18 mouse cellular contexts compared by ENCODE assay signal in genomic region chr5:138088366-138088765, GRCm38 (mm10). TPM values are rescaled to one million over a fixed set of nuclear protein-coding genes. Genes with fewer than 3 reads are reported as not detected.
DNase-seq lines count a peak whose midpoint lies in the region; ATAC-seq and TF ChIP-seq lines count a peak whose summit lies in the region.
"Had no signal": no experiment of that assay in that cellular context is flagged by ENCODE, and none has a peak within 500 bp of the region (broad histone marks: within the 10 kb centered on the region; RNA-seq: fewer than 3 reads in every experiment).

No protein-coding gene starts in this region.

- DNase-seq in lung, postnatal 0 days (ENCODE audit: low spot score): peak; percentile 39
- DNase-seq in lung, postnatal 4 days: no peak
- DNase-seq in right cerebral cortex, adult 18-20 months: no peak
- DNase-seq in frontal cortex, adult 2 months (ENCODE audit: extremely low spot score in 1 of 2, low spot score in 1 of 2): no peak
- DNase-seq: adrenal gland, postnatal 25 days; B cell, adult 2 months; cerebellum, adult 8-10 months; gastrocnemius, postnatal 14 days had no signal

- 0 out of 2 replicates have a peak, but pooled peaks cover 7% of the 10 kb centered on the region for H3K36me3 ChIP-seq in lung, postnatal 0 days (ENCODE audit: insufficient read depth, low read length)
- H3K36me3 ChIP-seq in intestine, embryonic 16.5 days (ENCODE audit: control insufficient read depth, insufficient read depth, low read length): no peaks in the 10 kb centered on the region; the same call in 1 of the 2 replicates
- peaks cover 25% of the 10 kb centered on the region for H3K36me3 ChIP-seq in kidney, embryonic 15.5 days
- H3K36me3 ChIP-seq in liver, embryonic 16.5 days (ENCODE audit: control insufficient read depth, insufficient read depth): peaks cover 4% of the 10 kb centered on the region; the same call in 1 of the 2 replicates
- H3K36me3 ChIP-seq in forebrain, embryonic 12.5 days (replicated peaks): peaks cover 25% of the 10 kb centered on the region

- WGBS in lung, postnatal 0 days: 60% methylated on average over 3 of the region's 3 CpGs
- WGBS in intestine, embryonic 16.5 days: 56% methylated on average over 3 of the region's 3 CpGs
- WGBS in kidney, embryonic 15.5 days: 71% methylated on average over 3 of the region's 3 CpGs
- WGBS in liver, embryonic 16.5 days (ENCODE audit: insufficient replicate concordance): 73% methylated on average over 3 of the region's 3 CpGs
- 90% methylated on average over 3 of the region's 3 CpGs for WGBS in forebrain, embryonic 12.5 days

- peak; percentile 69; the same call in 1 of the 2 replicates for TF ChIP-seq EP300 in lung, postnatal 0 days (IDR thresholded peaks at IDR 0.05)

- H3K4me3 ChIP-seq in lung, postnatal 0 days (ENCODE audit: low read depth, low read length): no peak overlapping the region
- H3K4me3 ChIP-seq in intestine, embryonic 16.5 days (ENCODE audit: low read length): no peak overlapping the region; the same call in 1 of the 2 replicates
- no peak overlapping the region for H3K4me3 ChIP-seq in kidney, embryonic 15.5 days (replicated peaks)
- H3K4me3 ChIP-seq in liver, embryonic 16.5 days (ENCODE audit: low read depth, low read length): no peak overlapping the region
- H3K4me3 ChIP-seq in forebrain, embryonic 12.5 days (replicated peaks): no peak overlapping the region
- H3K4me3 ChIP-seq: embryonic facial prominence, embryonic 13.5 days; midbrain, embryonic 13.5 days had no signal

- H3K4me2 ChIP-seq in lung, postnatal 0 days (replicated peaks; ENCODE audit: low read depth, low read length): peak overlapping the region; percentile 14; the same call in 1 of the 2 replicates
- H3K4me2 ChIP-seq in intestine, embryonic 16.5 days (ENCODE audit: low read depth, low read length): peak overlapping the region; percentile 34
- H3K4me2 ChIP-seq in kidney, embryonic 15.5 days: peak overlapping the region; percentile 36
- H3K4me2 ChIP-seq in liver, embryonic 16.5 days (ENCODE audit: low read depth, low read length): peak overlapping the region; percentile 21; the same call in 1 of the 2 replicates
- no peak overlapping the region for H3K4me2 ChIP-seq in forebrain, embryonic 12.5 days
- H3K4me2 ChIP-seq: embryonic facial prominence, embryonic 13.5 days; hindbrain, embryonic 14.5 days; midbrain, embryonic 13.5 days had no signal

- ATAC-seq in lung, postnatal 0 days: peak; percentile 50
- ATAC-seq in intestine, embryonic 16.5 days: peak; percentile 0; the same call in 1 of the 2 replicates
- no peak for ATAC-seq in kidney, embryonic 15.5 days (replicated peaks; ENCODE audit: low FRiP score)
- ATAC-seq in liver, embryonic 16.5 days (ENCODE audit: low read depth): no peak
- ATAC-seq in forebrain, embryonic 12.5 days (ENCODE audit: low FRiP score): no peak
- ATAC-seq: midbrain, embryonic 13.5 days had no signal

- no peak overlapping the region for H3K9ac ChIP-seq in lung, postnatal 0 days (replicated peaks; ENCODE audit: low read depth)
- no peak overlapping the region for H3K9ac ChIP-seq in intestine, embryonic 16.5 days (ENCODE audit: low read depth, low read length)
- H3K9ac ChIP-seq in kidney, embryonic 15.5 days: no peak overlapping the region
- H3K9ac ChIP-seq in liver, embryonic 16.5 days (ENCODE audit: low read depth, low read length): no peak overlapping the region
- no peak overlapping the region for H3K9ac ChIP-seq in forebrain, embryonic 12.5 days
- H3K9ac ChIP-seq: embryonic facial prominence, embryonic 13.5 days; hindbrain, embryonic 14.5 days; liver, embryonic 14.5 days had no signal

- H3K27ac ChIP-seq in lung, postnatal 0 days (ENCODE audit: low read length): peak overlapping the region; percentile 38; the same call in 1 of the 2 replicates
- peak overlapping the region; percentile 71 for H3K27ac ChIP-seq in intestine, embryonic 16.5 days (ENCODE audit: low read length)
- peak overlapping the region; percentile 84 for H3K27ac ChIP-seq in kidney, embryonic 15.5 days
- H3K27ac ChIP-seq in liver, embryonic 16.5 days (ENCODE audit: low read length): peak overlapping the region; percentile 53
- no peak overlapping the region for H3K27ac ChIP-seq in forebrain, embryonic 12.5 days
- H3K27ac ChIP-seq: embryonic facial prominence, embryonic 13.5 days; hindbrain, embryonic 14.5 days; liver, embryonic 14.5 days; midbrain, embryonic 13.5 days had no signal

- no peak for TF ChIP-seq CTCF in lung, postnatal 0 days (IDR thresholded peaks at IDR 0.05)

- peaks cover 11% of the 10 kb centered on the region; the same call in 1 of the 2 replicates for H3K4me1 ChIP-seq in lung, postnatal 0 days (ENCODE audit: insufficient read depth, low read depth, low read length)
- H3K4me1 ChIP-seq in intestine, embryonic 16.5 days (ENCODE audit: control insufficient read depth, insufficient read depth, low read length): peaks cover 9% of the 10 kb centered on the region; the same call in 1 of the 2 replicates
- H3K4me1 ChIP-seq in kidney, embryonic 15.5 days: peaks cover 40% of the 10 kb centered on the region
- peaks cover 33% of the 10 kb centered on the region for H3K4me1 ChIP-seq in liver, embryonic 16.5 days (ENCODE audit: control insufficient read depth, low read depth, low read length)
- H3K4me1 ChIP-seq in forebrain, embryonic 12.5 days: peaks cover 26% of the 10 kb centered on the region

- no peaks in the 10 kb centered on the region for H3K9me3 ChIP-seq in lung, postnatal 0 days (ENCODE audit: low read length)
- H3K9me3 ChIP-seq in intestine, embryonic 16.5 days (ENCODE audit: control insufficient read depth, low read length): no peaks in the 10 kb centered on the region
- no peaks in the 10 kb centered on the region for H3K9me3 ChIP-seq in kidney, embryonic 15.5 days (replicated peaks)
- H3K9me3 ChIP-seq in liver, embryonic 16.5 days (replicated peaks; ENCODE audit: control insufficient read depth, low read length): no peaks in the 10 kb centered on the region
- H3K9me3 ChIP-seq in forebrain, embryonic 12.5 days: no peaks in the 10 kb centered on the region
- H3K9me3 ChIP-seq: embryonic facial prominence, embryonic 13.5 days; midbrain, embryonic 13.5 days had no signal

- no peaks in the 10 kb centered on the region for H3K27me3 ChIP-seq in lung, postnatal 0 days (replicated peaks; ENCODE audit: insufficient read depth, low read length)
- no peaks in the 10 kb centered on the region for H3K27me3 ChIP-seq in intestine, embryonic 16.5 days (replicated peaks; ENCODE audit: control insufficient read depth, insufficient read depth, low read length)
- H3K27me3 ChIP-seq in kidney, embryonic 15.5 days: no peaks in the 10 kb centered on the region
- H3K27me3 ChIP-seq in liver, embryonic 16.5 days (ENCODE audit: control insufficient read depth, insufficient read depth, low read depth, low read length): no peaks in the 10 kb centered on the region
- no peaks in the 10 kb centered on the region for H3K27me3 ChIP-seq in forebrain, embryonic 12.5 days
- H3K27me3 ChIP-seq: midbrain, embryonic 13.5 days had no signal

RNA-seq across cellular contexts. Expression of gene Zkscan1, which starts 3.5 kb away (rescaled TPM):
- polyA plus RNA-seq in lung, postnatal 0 days (2015; fragmentation: Nextera tagmentation; extraction: Ambion mirVana): 8.1 and 8.2 TPM in 2 replicates
- 11.1 and 12.3 TPM in 2 replicates for polyA plus RNA-seq in intestine, embryonic 16.5 days (2015; fragmentation: Nextera tagmentation; extraction: Ambion mirVana)
- 22.9 and 23.5 TPM in 2 replicates for polyA plus RNA-seq in kidney, embryonic 15.5 days (2015; fragmentation: Nextera tagmentation; extraction: Ambion mirVana)
- 3.9 and 4.4 TPM in 2 replicates for polyA plus RNA-seq in liver, embryonic 16.5 days (2015; fragmentation: Nextera tagmentation; extraction: Ambion mirVana)
- 14.8 and 16.3 TPM in 2 replicates for polyA plus RNA-seq in frontal cortex, adult 2 months (2012; rRNA removed)
- polyA plus RNA-seq in forebrain, embryonic 12.5 days (2016; fragmentation: Nextera tagmentation; extraction: Ambion mirVana): 36.2 and 39.4 TPM in 2 replicates

RNA-seq across cellular contexts. Expression of gene Zscan21, which starts 28.3 kb away (rescaled TPM):
- polyA plus RNA-seq in lung, postnatal 0 days (2015; fragmentation: Nextera tagmentation; extraction: Ambion mirVana): 32.1 and 35.1 TPM in 2 replicates
- 40.8 and 44.2 TPM in 2 replicates for polyA plus RNA-seq in intestine, embryonic 16.5 days (2015; fragmentation: Nextera tagmentation; extraction: Ambion mirVana)
- polyA plus RNA-seq in kidney, embryonic 15.5 days (2015; fragmentation: Nextera tagmentation; extraction: Ambion mirVana): 61.4 and 64.6 TPM in 2 replicates
- polyA plus RNA-seq in liver, embryonic 16.5 days (2015; fragmentation: Nextera tagmentation; extraction: Ambion mirVana): 14.6 and 15.1 TPM in 2 replicates
- 18.0 and 21.2 TPM in 2 replicates for polyA plus RNA-seq in frontal cortex, adult 2 months (2012; rRNA removed)
- polyA plus RNA-seq in forebrain, embryonic 12.5 days (2016; fragmentation: Nextera tagmentation; extraction: Ambion mirVana): 101 and 103 TPM in 2 replicates

RNA-seq across cellular contexts. Expression of gene Smok3c, which starts 35.4 kb away (rescaled TPM):
- polyA plus RNA-seq in lung, postnatal 0 days (2015; fragmentation: Nextera tagmentation; extraction: Ambion mirVana): not detected in 2 replicates
- not detected in 2 replicates for polyA plus RNA-seq in intestine, embryonic 16.5 days (2015; fragmentation: Nextera tagmentation; extraction: Ambion mirVana)
- polyA plus RNA-seq in kidney, embryonic 15.5 days (2015; fragmentation: Nextera tagmentation; extraction: Ambion mirVana): not detected in 2 replicates
- polyA plus RNA-seq in liver, embryonic 16.5 days (2015; fragmentation: Nextera tagmentation; extraction: Ambion mirVana): not detected in 2 replicates
- polyA plus RNA-seq in frontal cortex, adult 2 months (2012; rRNA removed): not detected in 2 replicates
- polyA plus RNA-seq in forebrain, embryonic 12.5 days (2016; fragmentation: Nextera tagmentation; extraction: Ambion mirVana): not detected in 2 replicates
- polyA plus RNA-seq: embryonic facial prominence, embryonic 13.5 days; heart, embryonic 16.5 days; hindbrain, embryonic 14.5 days; large intestine, adult 2 months; liver, embryonic 14.5 days; midbrain, embryonic 13.5 days had no signal

Comparison
In these comparisons a context has a peak if more than half of its experiments do, and no peak if none do; other contexts are left out.
1. ATAC-seq: peak in lung, postnatal 0 days (single experiment) and intestine, embryonic 16.5 days (single experiment); none in kidney, embryonic 15.5 days (single experiment), liver, embryonic 16.5 days (single experiment) and forebrain, embryonic 12.5 days (single experiment).